Mouse (Mus musculus) right cerebral cortex, postnatal 25 days (tissue): ENCODE measurements around the gene Eva1c.
"Not testable (repeated sequence)": the region's sequence is repeated elsewhere in the genome, so short reads cannot be mapped to it uniquely, and the experiment has no call there.

Source experiments
- DNase-seq: peaks from one replicate; pipeline ENCODE4 v3.0.0; 2022

Gene Eva1c

GRCm38 (mm10) chr16:90826457-90826856, at the start of gene Eva1c:
Eva1c (plus strand) TSS chr16:90826719.
- DNase-seq = no peak

- DNase-seq = no peak
Observed at GRCm38 (mm10) chr16:90779783-90780182, 46.7 kb upstream of the Eva1c start.

- DNase-seq = no peak
Observed at GRCm38 (mm10) chr16:90783302-90783701, 43.2 kb upstream of the Eva1c start.

GRCm38 (mm10) chr16:90785257-90785656, 41.3 kb upstream of the Eva1c start:
- DNase-seq = no peak

GRCm38 (mm10) chr16:90788580-90788979, 37.9 kb upstream of the Eva1c start:
- DNase-seq = no peak

- DNase-seq = no peak
Observed at GRCm38 (mm10) chr16:90790946-90791345, 35.6 kb upstream of the Eva1c start.

GRCm38 (mm10) chr16:90792066-90792465, 34.5 kb upstream of the Eva1c start:
- DNase-seq = no peak

- no peak for DNase-seq
Observed at GRCm38 (mm10) chr16:90792500-90792899, 34.0 kb upstream of the Eva1c start.

GRCm38 (mm10) chr16:90794708-90795107, 31.8 kb upstream of the Eva1c start:
- DNase-seq = no peak

- no peak for DNase-seq
Observed at GRCm38 (mm10) chr16:90798446-90798845, 28.1 kb upstream of the Eva1c start.

- no peak for DNase-seq
Observed at GRCm38 (mm10) chr16:90798848-90799247, 27.7 kb upstream of the Eva1c start.

GRCm38 (mm10) chr16:90799840-90800239, 26.7 kb upstream of the Eva1c start:
- DNase-seq = no peak

GRCm38 (mm10) chr16:90801251-90801650, 25.3 kb upstream of the Eva1c start:
- DNase-seq = no peak

GRCm38 (mm10) chr16:90801928-90802327, 24.6 kb upstream of the Eva1c start:
- DNase-seq = no peak

- DNase-seq = no peak
Observed at GRCm38 (mm10) chr16:90804466-90804865, 22.1 kb upstream of the Eva1c start.

GRCm38 (mm10) chr16:90809975-90810715, 16.4 kb upstream of the Eva1c start, which contains the start of gene Urb1:
Urb1 (minus strand) TSS chr16:90810413.
- peak; percentile 96 for DNase-seq

- no peak for DNase-seq
Observed at GRCm38 (mm10) chr16:90810716-90811256, 15.7 kb upstream of the Eva1c start.

- no peak for DNase-seq
Observed at GRCm38 (mm10) chr16:90812086-90812485, 14.4 kb upstream of the Eva1c start.

GRCm38 (mm10) chr16:90820326-90820725, 6.2 kb upstream of the Eva1c start:
- no peak for DNase-seq

- DNase-seq = no peak
Observed at GRCm38 (mm10) chr16:90821046-90821697, 5.3 kb upstream of the Eva1c start.

- DNase-seq = no peak
Observed at GRCm38 (mm10) chr16:90822284-90822935, 4.1 kb upstream of the Eva1c start.

- no peak for DNase-seq
Observed at GRCm38 (mm10) chr16:90822981-90823380, 3.5 kb upstream of the Eva1c start.

GRCm38 (mm10) chr16:90823986-90824385, 2.5 kb upstream of the Eva1c start:
- not testable (repeated sequence) for DNase-seq

GRCm38 (mm10) chr16:90826041-90826440, 478 bp upstream of the Eva1c start:
- DNase-seq = no peak
